Mouse (Mus musculus) cerebellum, postnatal 4 days (tissue): ENCODE measurements around the gene Cx3cr1.
"Not testable (repeated sequence)": the region's sequence is repeated elsewhere in the genome, so short reads cannot be mapped to it uniquely, and the experiment has no call there.

Experiments
- DNase-seq, 2 experiments: peaks; one replicate each; pipeline ENCODE4 v3.0.0; 2022; ENCODE audit warnings: low spot score in 2 of 2, mixed read lengths in 1 of 2

Gene Cx3cr1

DNA sequence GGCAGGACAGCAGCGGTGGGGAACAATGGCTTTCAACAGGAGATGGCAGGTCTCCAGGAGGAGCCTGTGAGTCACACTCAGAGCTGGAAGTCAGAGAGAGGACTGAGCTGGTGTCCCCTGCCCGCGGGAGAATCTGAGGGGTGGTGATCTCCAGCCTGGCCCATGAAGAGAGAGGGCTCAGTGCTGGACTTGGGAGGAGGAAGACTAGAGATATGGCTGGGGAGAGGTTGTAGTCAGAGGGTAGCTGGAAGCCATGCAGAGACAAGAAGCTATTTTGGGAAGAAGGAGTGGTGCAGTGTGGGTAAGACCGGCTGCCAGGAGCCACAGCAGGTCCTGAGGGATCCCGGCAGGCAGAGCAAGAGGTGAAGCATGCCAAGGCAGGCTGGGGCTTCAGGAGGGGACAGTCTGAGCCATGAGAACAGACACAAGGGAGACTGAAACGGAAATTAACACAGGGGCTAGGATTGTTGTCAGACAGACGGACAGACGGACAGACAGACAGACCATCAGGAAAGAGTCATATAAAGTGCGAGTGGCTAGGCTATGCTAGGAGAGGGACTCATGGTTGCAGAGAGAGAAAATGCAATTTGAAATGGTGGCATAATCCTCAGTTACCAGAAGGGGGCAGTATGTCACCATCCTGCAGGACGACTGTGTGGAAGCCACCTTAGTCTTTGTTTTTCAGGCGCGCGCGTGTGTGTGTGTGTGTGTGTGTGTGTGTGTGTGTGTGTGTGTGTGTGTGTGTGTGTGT, 42.1 kb downstream of the Cx3cr1 start:
- DNase-seq = peak in 1 of 2 experiments; percentile 45

DNA sequence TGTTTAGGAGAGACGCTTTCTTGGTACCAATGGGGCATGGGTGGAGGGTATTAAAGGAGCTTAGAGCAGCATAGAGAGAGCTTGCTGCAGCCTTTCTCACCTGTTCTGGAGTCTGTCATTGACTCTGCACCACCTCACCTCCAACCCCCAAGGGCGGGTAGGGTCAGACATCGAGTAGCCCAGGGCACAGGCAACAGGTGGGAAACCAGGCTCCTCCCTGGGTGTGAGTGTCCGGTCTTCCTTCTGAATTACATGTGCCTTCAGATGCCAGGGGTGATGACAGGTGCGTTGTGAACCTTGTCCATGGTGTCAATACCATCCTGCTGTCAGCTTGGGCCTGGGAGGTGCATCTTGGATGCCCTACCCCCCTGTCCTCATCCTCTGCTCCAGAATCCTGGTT, 45.1 kb downstream of the Cx3cr1 start:
- DNase-seq = no peak

DNA sequence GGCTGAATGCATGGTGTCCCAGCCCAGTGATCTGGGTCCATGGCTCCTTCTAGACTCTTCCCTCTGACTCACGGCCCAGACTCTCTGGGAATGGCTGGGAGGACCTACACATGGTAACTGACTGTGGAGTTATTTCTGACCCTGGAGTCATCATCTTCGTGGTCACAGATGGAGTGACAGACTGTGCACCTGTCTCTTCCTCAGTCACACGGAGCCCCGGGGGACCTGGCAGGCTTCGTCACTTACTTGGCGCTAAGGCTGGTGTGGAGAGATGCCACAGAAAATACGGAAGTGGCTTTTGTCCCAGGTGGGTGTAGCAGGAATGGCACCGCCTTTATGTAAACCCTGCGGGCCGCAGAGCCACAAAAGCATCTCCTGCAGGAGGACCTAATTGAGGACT, 45.5 kb downstream of the Cx3cr1 start:
- peak in 1 of 2 experiments; percentile 45 for DNase-seq

DNA sequence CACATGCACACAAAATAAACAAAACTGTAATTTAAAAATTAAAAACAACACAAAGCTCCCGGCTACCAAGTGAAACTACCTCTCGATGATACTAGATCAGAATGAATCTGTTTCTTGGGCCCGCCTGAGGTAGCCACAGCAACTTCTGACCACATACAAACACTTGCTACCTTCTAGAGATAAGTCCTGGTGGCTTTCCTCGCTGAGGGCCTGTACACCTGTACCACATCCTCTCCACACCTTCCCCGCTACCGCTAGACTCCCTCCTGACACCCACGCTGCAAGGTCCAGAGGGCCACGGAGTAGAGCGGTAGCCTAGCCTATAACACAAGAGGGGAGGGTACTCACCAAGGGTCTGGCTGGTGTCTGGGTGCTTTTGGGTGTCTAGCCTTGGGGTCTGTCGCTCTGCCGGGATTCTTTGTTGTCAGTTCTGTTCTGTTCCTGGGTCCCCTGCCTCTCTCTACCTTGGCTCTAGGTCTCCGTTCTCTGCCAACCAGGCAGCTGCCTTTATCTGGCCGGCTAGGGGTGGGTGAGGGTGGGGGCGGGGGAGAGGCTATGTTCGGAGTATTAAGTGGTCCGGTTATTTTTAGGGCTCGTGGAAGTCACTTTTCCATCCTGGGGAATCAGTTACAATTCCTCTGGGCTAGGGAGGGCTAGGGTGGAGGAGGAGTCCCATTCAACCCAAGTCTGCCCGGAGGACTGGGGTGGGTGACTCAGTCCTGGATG, 46.4 kb downstream of the Cx3cr1 start, which contains the start of gene Xirp1:
TSS of gene Xirp1 (minus strand) at position 513 of the 726 bp plus-strand sequence.
- DNase-seq = no peak

DNA sequence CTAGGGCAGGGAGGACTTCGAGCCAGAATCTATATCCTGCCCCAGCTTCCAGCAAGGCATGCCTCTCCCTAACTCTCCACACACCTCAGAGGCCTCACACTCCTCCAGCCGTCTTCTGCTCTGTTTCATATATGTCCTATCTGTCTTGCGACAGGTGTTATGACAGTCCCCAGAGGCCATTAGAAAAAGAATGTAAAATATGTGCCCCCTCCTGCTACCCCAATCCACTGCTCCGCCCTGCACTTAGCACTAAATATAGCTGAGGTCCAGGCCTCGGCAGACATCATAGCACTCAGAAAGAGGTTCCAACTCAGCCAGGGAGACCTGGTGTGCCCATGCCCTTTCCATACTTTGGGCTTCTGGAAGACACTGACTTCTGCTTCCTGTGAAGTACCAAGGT, 48.5 kb downstream of the Cx3cr1 start:
- DNase-seq = no peak

GRCm38 (mm10) chr9:120020285-120020890, 49.3 kb downstream of the Cx3cr1 start:
- DNase-seq = peak; percentile 68 to 80

- no peak for DNase-seq
Measured at GRCm38 (mm10) chr9:120016956-120017355, 52.7 kb downstream of the Cx3cr1 start.

GRCm38 (mm10) chr9:120014828-120015227, 54.9 kb downstream of the Cx3cr1 start:
- DNase-seq = no peak

DNA sequence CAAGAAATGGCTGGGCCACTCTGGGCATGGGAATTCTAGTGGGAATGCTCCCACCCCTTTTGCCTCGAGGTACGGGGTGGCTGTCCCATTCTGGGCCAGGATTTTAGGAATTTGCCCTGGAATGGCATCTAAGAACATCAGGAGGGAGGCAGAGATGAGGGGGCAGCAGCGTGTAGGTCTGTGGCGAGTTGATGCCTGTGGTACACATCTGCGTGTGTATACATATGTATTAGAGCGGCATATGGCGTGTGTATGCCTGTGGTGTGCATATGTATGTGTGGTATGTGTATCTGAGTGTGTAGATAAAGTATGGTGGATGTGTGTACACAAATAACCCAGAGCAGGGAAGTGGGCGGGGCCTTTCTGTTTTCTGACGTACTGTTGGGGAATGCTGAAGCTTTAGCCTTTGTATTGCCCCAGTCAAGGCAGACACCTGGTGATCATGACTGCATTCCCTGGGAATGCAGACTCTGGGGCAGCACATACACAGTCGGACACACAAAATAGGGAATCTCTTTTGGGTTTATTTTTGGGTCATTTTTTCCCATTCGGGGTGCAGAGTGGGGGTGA, 56.3 kb downstream of the Cx3cr1 start:
- DNase-seq = no peak

GRCm38 (mm10) chr9:120012781-120013180, 56.9 kb downstream of the Cx3cr1 start:
- no peak for DNase-seq

- DNase-seq = not testable (repeated sequence)
Measured at GRCm38 (mm10) chr9:120012161-120012560, 57.5 kb downstream of the Cx3cr1 start.

- DNase-seq = peak; percentile 41 to 74
Measured at GRCm38 (mm10) chr9:120011533-120011932, 58.1 kb downstream of the Cx3cr1 start.

DNA sequence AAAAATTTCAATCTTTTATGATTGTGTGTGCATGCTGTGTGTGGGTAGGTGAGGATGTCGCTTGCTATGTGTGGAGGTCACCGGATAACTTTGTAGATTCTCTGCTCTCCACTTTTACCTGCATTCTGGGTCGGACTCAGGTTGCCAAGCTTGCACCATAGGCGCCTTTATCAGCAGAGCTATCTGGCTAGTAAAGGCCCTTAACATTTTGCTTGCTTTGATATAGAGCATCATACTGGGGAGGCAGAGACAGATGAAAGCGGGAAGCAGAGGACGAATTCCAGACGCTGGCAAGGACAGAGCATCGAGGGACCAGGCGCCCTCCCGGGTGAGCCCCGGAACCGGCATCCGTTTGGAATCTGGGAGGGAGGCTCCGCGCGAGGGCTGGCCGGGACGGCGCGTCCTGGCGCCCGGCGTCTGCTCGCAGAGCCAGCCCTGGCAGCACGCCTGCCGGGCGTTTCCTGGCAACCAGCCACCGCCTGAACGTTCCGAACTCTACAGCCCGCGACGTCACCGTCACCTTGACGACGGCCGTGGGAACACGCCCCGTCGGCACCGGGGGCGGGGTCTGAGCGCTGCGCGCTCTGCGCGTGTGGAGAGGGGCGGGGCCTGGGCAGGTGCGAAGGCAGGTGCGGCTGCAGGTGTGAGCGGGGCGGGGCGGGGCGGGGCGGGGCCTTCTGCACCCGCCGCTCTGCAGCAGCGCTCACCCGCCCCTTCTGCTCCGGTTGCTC, 58.7 kb downstream of the Cx3cr1 start:
- peak; percentile 98 to 99 for DNase-seq

GRCm38 (mm10) chr9:120009871-120010270, 59.8 kb downstream of the Cx3cr1 start:
- no peak for DNase-seq

- DNase-seq = no peak
Measured at GRCm38 (mm10) chr9:120009226-120009841, 60.3 kb downstream of the Cx3cr1 start.

- no peak for DNase-seq
Measured at GRCm38 (mm10) chr9:120007833-120008232, 61.8 kb downstream of the Cx3cr1 start.

GRCm38 (mm10) chr9:120005936-120006335, 63.7 kb downstream of the Cx3cr1 start:
- DNase-seq = no peak

DNA sequence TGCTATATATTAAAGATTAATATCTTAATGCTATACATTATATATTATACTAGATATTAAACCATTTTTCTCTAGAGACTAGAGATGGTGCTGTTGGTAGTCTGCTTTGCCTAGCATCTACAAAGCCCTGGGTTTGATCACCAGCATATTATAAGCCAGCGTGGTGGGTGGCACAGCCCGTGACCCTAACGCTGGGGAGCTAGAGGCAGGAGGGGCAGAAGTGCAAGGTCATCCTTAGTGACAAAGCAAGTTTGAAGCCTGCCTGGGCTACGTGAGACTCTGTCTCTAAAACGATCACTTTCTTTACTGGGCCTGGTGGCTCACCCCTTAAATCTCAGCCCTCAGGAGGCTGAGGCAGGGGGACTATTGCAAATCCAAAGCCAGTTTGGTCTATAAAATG, 66.8 kb downstream of the Cx3cr1 start:
- DNase-seq = no peak

DNA sequence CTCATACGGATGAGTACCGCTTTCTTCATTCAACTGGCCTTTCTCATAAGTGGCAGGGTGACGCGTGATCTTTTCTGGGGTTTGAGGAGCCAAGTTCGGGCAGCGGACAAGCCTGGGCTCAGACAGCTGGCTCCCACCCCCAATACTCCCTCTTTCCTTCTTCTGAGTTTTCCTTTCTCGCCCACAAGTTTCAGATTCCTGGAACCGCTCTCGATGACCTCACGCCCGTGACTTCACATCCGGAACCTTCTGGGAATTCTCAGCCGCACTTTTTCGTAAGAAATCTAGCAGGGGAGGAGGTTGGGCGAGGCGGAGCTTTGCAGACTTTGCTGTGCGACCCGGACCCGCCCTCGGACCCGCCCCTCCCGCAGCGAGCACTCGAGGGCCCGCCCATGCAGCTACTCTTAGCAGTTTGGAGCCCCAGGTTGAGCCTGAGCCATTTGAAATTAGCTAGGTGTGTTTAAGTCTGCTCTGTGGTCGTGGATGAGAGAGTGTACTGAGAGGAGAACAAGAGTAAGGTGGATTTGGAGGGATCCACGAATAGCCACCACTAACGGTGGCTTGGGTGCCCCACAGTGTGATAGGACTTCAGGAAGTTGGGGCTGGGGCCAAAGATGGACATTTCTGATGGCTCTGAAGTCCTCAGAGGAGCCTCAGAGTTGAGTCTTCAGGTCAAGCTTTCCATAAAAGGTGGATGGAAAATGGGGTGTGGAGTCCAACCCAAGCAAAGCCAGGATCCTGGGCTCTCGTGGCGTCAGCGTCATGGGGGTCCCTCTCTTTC, 67.5 kb downstream of the Cx3cr1 start:
- DNase-seq = peak in 1 of 2 experiments; percentile 32

GRCm38 (mm10) chr9:120000761-120001160, 68.9 kb downstream of the Cx3cr1 start:
- no peak for DNase-seq
